Mouse (Mus musculus) forebrain, embryonic 10.5 days (tissue): ENCODE data around the gene Trir. TPM values are rescaled to one million over a fixed set of nuclear protein-coding genes. Genes with fewer than 3 reads are reported as not detected.

ENCODE experiments used
- DNase-seq: peaks from one replicate; pipeline ENCODE4 v3.0.0-alpha.2; 2017; ENCODE audit warnings: low spot score; ENCODE audit errors: extremely low spot score
- H3K27ac ChIP-seq: fragments of 300-500 bp; sonication (generic); 2 replicates; pipeline ENCODE4 v1.5.1; 2016; ENCODE audit warnings: mild to moderate bottlenecking
- H3K27me3 ChIP-seq: fragments of 300-500 bp; sonication (generic); 2 replicates; pipeline ENCODE4 v1.6.1; 2016; ENCODE audit warnings: mild to moderate bottlenecking; ENCODE audit not compliant: poor library complexity, severe bottlenecking
- H3K36me3 ChIP-seq: fragments of 300-500 bp; sonication (generic); replicated peaks from 2 replicates; pipeline ENCODE4 v1.6.1; 2016; ENCODE audit warnings: mild to moderate bottlenecking, moderate library complexity
- H3K4me1 ChIP-seq: fragments of 300-500 bp; sonication (generic); 2 replicates; pipeline ENCODE4 v1.6.1; 2016
- H3K4me3 ChIP-seq: fragments of 300-500 bp; sonication (generic); 2 replicates; pipeline ENCODE4 v1.5.1; 2016; ENCODE audit warnings: mild to moderate bottlenecking, moderate library complexity
- H3K9me3 ChIP-seq: fragments of 300-500 bp; sonication (generic); 2 replicates; pipeline ENCODE4 v1.6.1; 2016; ENCODE audit warnings: mild to moderate bottlenecking, moderate library complexity
- WGBS: fragments of 180-500 bp; shearing (Covaris S2); methylation state at CpG from one replicate; pipeline ENCODE4 v1.1.7; 2016; 5-methylcytosine and 5-hydroxymethylcytosine counted together
- polyA plus RNA-seq: library from polyadenylated mRNA; unstranded; fragments of >200 nt; fragmentation: Nextera tagmentation; extraction: Ambion mirVana; gene quantifications from 2 replicates; pipeline ENCODE4 v1.2.1, GENCODE M21; 2016

The Trir gene
- polyA plus RNA-seq, 1 experiment from 2014 or later: 123 TPM

- Histone ChIP-seq H3K4me3 (no peak overlapping the region), H3K36me3 (peaks cover 44% of the 10 kb centered on the region), H3K27me3 (no peaks in the 10 kb centered on the region), H3K4me1 (peaks cover 17% of the 10 kb centered on the region), H3K27ac (no peak overlapping the region), H3K9me3 (no peaks in the 10 kb centered on the region)
- DNase-seq: no peak
- WGBS: 96% methylated on average over 4 of the region's 4 CpGs
These were observed 36.0 kb downstream of the Trir start for GRCm38 (mm10) chr8:85062603-85063002.

- WGBS: 48% methylated on average over 2 of the region's 2 CpGs
- DNase-seq: no peak
- H3K27ac ChIP-seq: no peak overlapping the region
- H3K4me3 ChIP-seq: no peak overlapping the region
- H3K4me1 ChIP-seq: peaks cover 17% of the 10 kb centered on the region
- no peaks in the 10 kb centered on the region for H3K9me3 ChIP-seq
- peaks cover 45% of the 10 kb centered on the region for H3K36me3 ChIP-seq
- H3K27me3 ChIP-seq: no peaks in the 10 kb centered on the region
These were observed 38.6 kb downstream of the Trir start for GRCm38 (mm10) chr8:85065213-85065612.

- H3K4me3 ChIP-seq: no peak overlapping the region
- H3K36me3 ChIP-seq: peaks cover 45% of the 10 kb centered on the region
- no peak for DNase-seq
- H3K4me1 ChIP-seq: peaks cover 11% of the 10 kb centered on the region
- no peaks in the 10 kb centered on the region for H3K27me3 ChIP-seq
- WGBS: 96% methylated on average over 2 of the region's 2 CpGs
- H3K9me3 ChIP-seq: no peaks in the 10 kb centered on the region
- no peak overlapping the region for H3K27ac ChIP-seq
These were observed 40.5 kb downstream of the Trir start for GRCm38 (mm10) chr8:85067155-85067554.

- H3K36me3 ChIP-seq: peaks cover 39% of the 10 kb centered on the region
- no peaks in the 10 kb centered on the region for H3K9me3 ChIP-seq
- no peaks in the 10 kb centered on the region for H3K27me3 ChIP-seq
- H3K27ac ChIP-seq: no peak within 1 kb of the TSS
- H3K4me3 ChIP-seq: no peak within 1 kb of the TSS
- H3K4me1 ChIP-seq: peaks cover 19% of the 10 kb centered on the region
- no peak for DNase-seq
These were observed 41.4 kb downstream of the Trir start, which contains the start of gene Gm5741 for GRCm38 (mm10) chr8:85067982-85068381. Gene Gm5741 (minus strand): TSS chr8:85067982.

- Histone ChIP-seq H3K36me3 (peaks cover 54% of the 10 kb centered on the region), H3K4me1 (peaks cover 24% of the 10 kb centered on the region), H3K9me3 (no peaks in the 10 kb centered on the region), H3K27me3 (no peaks in the 10 kb centered on the region), H3K4me3 (peak overlapping the region; percentile 91), H3K27ac (peak overlapping the region; percentile 93)
- 86% methylated on average over 5 of the region's 5 CpGs for WGBS
- DNase-seq: no peak
These were observed 44.4 kb downstream of the Trir start for GRCm38 (mm10) chr8:85071041-85071440.

- H3K9me3 ChIP-seq: no peaks in the 10 kb centered on the region
- WGBS: under 1% methylated on average over 68 of the region's 68 CpGs
- H3K36me3 ChIP-seq: peaks cover 54% of the 10 kb centered on the region
- peak; percentile 91 for DNase-seq
- peak within 1 kb of the TSS; percentile 91 for H3K4me3 ChIP-seq
- H3K27ac ChIP-seq: peak within 1 kb of the TSS; percentile 93
- H3K27me3 ChIP-seq: no peaks in the 10 kb centered on the region
- peaks cover 24% of the 10 kb centered on the region for H3K4me1 ChIP-seq
These were observed 45.1 kb downstream of the Trir start, which contains the start of gene Dhps for GRCm38 (mm10) chr8:85071514-85072281. Gene Dhps (plus strand): TSS chr8:85071757.

- H3K27ac ChIP-seq: peak overlapping the region; percentile 93
- WGBS: 42% methylated on average over 9 of the region's 9 CpGs
- DNase-seq: no peak
These were observed 45.8 kb downstream of the Trir start for GRCm38 (mm10) chr8:85072364-85072929.

GRCm38 (mm10) chr8:85073041-85073612 lies 46.5 kb downstream of the Trir start:
- Histone ChIP-seq H3K36me3 (peaks cover 60% of the 10 kb centered on the region), H3K4me3 (peak overlapping the region; percentile 91), H3K27me3 (no peaks in the 10 kb centered on the region), H3K9me3 (no peaks in the 10 kb centered on the region), H3K4me1 (peaks cover 24% of the 10 kb centered on the region), H3K27ac (no peak overlapping the region)
- 94% methylated on average over 15 of the region's 15 CpGs for WGBS
- no peak for DNase-seq

More at GRCm38 (mm10) chr8:85072364-85072929, 45.8 kb downstream of the Trir start:
- H3K4me1 ChIP-seq: peaks cover 24% of the 10 kb centered on the region
- peak overlapping the region; percentile 91 for H3K4me3 ChIP-seq
- no peaks in the 10 kb centered on the region for H3K9me3 ChIP-seq
- no peaks in the 10 kb centered on the region for H3K27me3 ChIP-seq
- H3K36me3 ChIP-seq: peaks cover 58% of the 10 kb centered on the region

GRCm38 (mm10) chr8:85074167-85074566 lies 47.5 kb downstream of the Trir start:
- no peak overlapping the region for H3K4me3 ChIP-seq

GRCm38 (mm10) chr8:85074617-85075016 lies 48.0 kb downstream of the Trir start:
- peaks cover 31% of the 10 kb centered on the region for H3K4me1 ChIP-seq
- no peak overlapping the region for H3K4me3 ChIP-seq
- no peaks in the 10 kb centered on the region for H3K27me3 ChIP-seq
- no peaks in the 10 kb centered on the region for H3K9me3 ChIP-seq
- whole genome bisulfite sequencing: 88% methylated on average over 10 of the region's 10 CpGs
- H3K27ac ChIP-seq: no peak overlapping the region
- no peak for DNase-seq
- H3K36me3 ChIP-seq: peaks cover 74% of the 10 kb centered on the region

More at GRCm38 (mm10) chr8:85074167-85074566, 47.5 kb downstream of the Trir start:
- no peak for DNase-seq
- Histone ChIP-seq H3K36me3 (peaks cover 71% of the 10 kb centered on the region), H3K27me3 (no peaks in the 10 kb centered on the region), H3K4me1 (peaks cover 26% of the 10 kb centered on the region), H3K27ac (no peak overlapping the region), H3K9me3 (no peaks in the 10 kb centered on the region)
- WGBS: 90% methylated on average over 10 of the region's 10 CpGs

- H3K36me3 ChIP-seq: peaks cover 66% of the 10 kb centered on the region
- peaks cover 30% of the 10 kb centered on the region for H3K4me1 ChIP-seq
- no peaks in the 10 kb centered on the region for H3K9me3 ChIP-seq
- H3K27me3 ChIP-seq: no peaks in the 10 kb centered on the region
- H3K4me3 ChIP-seq: no peak overlapping the region
- WGBS: 77% methylated on average over 9 of the region's 9 CpGs
- peak; percentile 41 for DNase-seq
- H3K27ac ChIP-seq: no peak overlapping the region
These were observed 49.4 kb downstream of the Trir start for GRCm38 (mm10) chr8:85076001-85076400.

GRCm38 (mm10) chr8:85076993-85077392 lies 50.4 kb downstream of the Trir start:
- no peak overlapping the region for H3K27ac ChIP-seq
- peak; percentile 79 for DNase-seq
- H3K9me3 ChIP-seq: no peaks in the 10 kb centered on the region
- H3K4me1 ChIP-seq: peaks cover 36% of the 10 kb centered on the region
- 2% methylated on average over 2 of the region's 2 CpGs for WGBS
- H3K27me3 ChIP-seq: no peaks in the 10 kb centered on the region
- peak overlapping the region; percentile 25; the same call in 1 of the 2 replicates for H3K4me3 ChIP-seq
- H3K36me3 ChIP-seq: peaks cover 66% of the 10 kb centered on the region
